Mouse (Mus musculus) cerebellum, postnatal 36 days (tissue): ENCODE data around the gene Wfdc10.

Experiments used
- DNase-seq, 2 experiments: peaks; one replicate each; pipeline ENCODE4 v3.0.0; 2021 to 2022; ENCODE audit warnings: mixed read lengths in 2 of 2

The Wfdc10 gene

GRCm38 (mm10) chr2:164704235-164704634 is 48.4 kb downstream of the Wfdc10 start:
- no peak for DNase-seq

GRCm38 (mm10) chr2:164705328-164705727 is 49.5 kb downstream of the Wfdc10 start:
- DNase-seq, result no peak

GRCm38 (mm10) chr2:164705991-164706390 is 50.1 kb downstream of the Wfdc10 start:
- DNase-seq, result no peak
